11 mouse cellular contexts compared by ENCODE assay signal in the genomic region with DNA sequence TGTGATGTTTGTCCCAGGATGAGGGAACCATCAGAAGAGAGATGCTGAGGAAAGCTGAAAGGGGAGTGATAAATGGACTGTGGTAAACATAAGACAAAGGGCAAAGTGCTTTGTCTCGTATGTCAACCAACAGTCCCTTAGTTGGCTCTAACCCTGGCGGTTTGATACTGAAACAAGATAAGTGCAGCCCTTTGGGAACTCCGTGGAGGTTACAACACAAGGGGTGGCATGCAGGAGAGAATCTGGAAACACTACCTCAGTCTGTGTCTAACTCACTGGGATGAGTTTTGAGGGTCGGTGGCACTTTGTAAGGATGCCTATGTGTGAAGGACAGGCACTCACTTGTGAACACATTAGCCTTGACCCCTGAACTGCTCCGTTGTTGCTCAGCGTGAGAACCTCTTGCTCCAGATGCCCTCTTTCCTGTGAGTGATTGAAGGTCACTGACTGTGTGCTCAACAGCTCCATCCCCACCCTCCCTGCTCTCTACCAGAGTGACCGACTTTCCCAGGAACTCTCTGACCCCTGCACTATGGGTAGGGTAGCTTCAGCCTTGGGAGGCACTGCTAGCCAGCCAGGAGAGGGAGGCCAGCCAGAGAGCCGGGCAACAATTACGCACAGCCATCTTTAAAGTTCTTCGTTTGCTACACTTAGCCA.
DNase-seq lines count a peak whose midpoint lies in the region; ATAC-seq and TF ChIP-seq lines count a peak whose summit lies in the region.
"Had no signal": no experiment of that assay in that cellular context is flagged by ENCODE, and none has a peak within 500 bp of the region (broad histone marks: within the 10 kb centered on the region; RNA-seq: fewer than 3 reads in every experiment).

No protein-coding gene starts in this region.

- H3K27ac ChIP-seq in forebrain, embryonic 13.5 days, result no peak overlapping the region
- no peak overlapping the region for H3K27ac ChIP-seq in forebrain, embryonic 16.5 days (ENCODE audit: low read length)
- H3K27ac ChIP-seq in stomach, embryonic 15.5 days, result no peak overlapping the region
- no peak overlapping the region for H3K27ac ChIP-seq in stomach, postnatal 0 days (replicated peaks)
- peak overlapping the region; percentile 47 for H3K27ac ChIP-seq in liver, adult 2 months (replicated peaks; ENCODE audit: insufficient read depth, low read depth, low read length)
- H3K27ac ChIP-seq: limb, embryonic 15.5 days had no signal

- no peaks in the 10 kb centered on the region for H3K9me3 ChIP-seq in forebrain, embryonic 13.5 days (replicated peaks)
- H3K9me3 ChIP-seq in forebrain, embryonic 16.5 days (ENCODE audit: control insufficient read depth, low read length), result peaks cover 2% of the 10 kb centered on the region; the same call in 1 of the 2 replicates
- H3K9me3 ChIP-seq in stomach, embryonic 15.5 days, result no peaks in the 10 kb centered on the region
- H3K9me3 ChIP-seq in stomach, postnatal 0 days (ENCODE audit: control insufficient read depth, low read length), result peaks cover under 1% of the 10 kb centered on the region; the same call in 1 of the 2 replicates
- H3K9me3 ChIP-seq: limb, embryonic 15.5 days had no signal

- TF ChIP-seq POLR2A in liver, adult 2 months (IDR thresholded peaks at IDR 0.05; ENCODE audit: extremely low read depth, insufficient read depth, low read length), result no peak

- peaks cover 15% of the 10 kb centered on the region; the same call in 1 of the 2 replicates for H3K79me2 ChIP-seq in liver, adult 2 months (ENCODE audit: control insufficient read depth, insufficient read depth, low read length)

- H3K36me3 ChIP-seq in forebrain, embryonic 13.5 days (ENCODE audit: poor library complexity, severe bottlenecking), result peaks cover 11% of the 10 kb centered on the region; the same call in 1 of the 2 replicates
- no peaks in the 10 kb centered on the region for H3K36me3 ChIP-seq in forebrain, embryonic 16.5 days (ENCODE audit: control insufficient read depth, insufficient read depth)
- 0 out of 2 replicates have a peak, but pooled peaks cover 2% of the 10 kb centered on the region for H3K36me3 ChIP-seq in stomach, embryonic 15.5 days
- no peaks in the 10 kb centered on the region for H3K36me3 ChIP-seq in stomach, postnatal 0 days (ENCODE audit: control insufficient read depth, insufficient read depth, low read length)
- peaks cover 2% of the 10 kb centered on the region; the same call in 1 of the 2 replicates for H3K36me3 ChIP-seq in liver, adult 2 months (ENCODE audit: control insufficient read depth, insufficient read depth, low read length)

- TF ChIP-seq EP300 in stomach, postnatal 0 days (optimal IDR thresholded peaks at IDR 0.05), result no peak

- DNase-seq in stomach, postnatal 0 days (ENCODE audit: low spot score), result no peak
- DNase-seq in liver, adult 2 months (ENCODE audit: extremely low read depth, low read depth, low spot score), result peak; percentile 96
- peak; percentile 80 for DNase-seq in yolk sac, embryonic 10.5 days (ENCODE audit: low spot score)
- no peak for DNase-seq in right cerebral cortex, postnatal 14 days
- DNase-seq in left cerebral cortex, adult 9 months (ENCODE audit: low spot score in 2 of 2), result no peak
- DNase-seq: heart, adult 11 months had no signal

- no peak overlapping the region for H3K4me2 ChIP-seq in forebrain, embryonic 13.5 days
- H3K4me2 ChIP-seq in forebrain, embryonic 16.5 days (ENCODE audit: low read length), result no peak overlapping the region
- H3K4me2 ChIP-seq in stomach, embryonic 15.5 days, result no peak overlapping the region
- H3K4me2 ChIP-seq in stomach, postnatal 0 days (replicated peaks; ENCODE audit: low read depth), result no peak overlapping the region
- H3K4me2 ChIP-seq: limb, embryonic 15.5 days had no signal

- 0 out of 2 replicates have a peak, but pooled peaks have one; percentile 19 for ATAC-seq in forebrain, embryonic 13.5 days
- ATAC-seq in forebrain, embryonic 16.5 days, result no peak
- ATAC-seq in stomach, embryonic 15.5 days (ENCODE audit: insufficient read depth, low FRiP score, low read depth), result peak; percentile 67
- ATAC-seq in stomach, postnatal 0 days (ENCODE audit: low FRiP score, low TSS enrichment), result no peak

- H3K9ac ChIP-seq in forebrain, embryonic 13.5 days, result no peak overlapping the region
- no peak overlapping the region for H3K9ac ChIP-seq in forebrain, embryonic 16.5 days (replicated peaks; ENCODE audit: low read depth, low read length)
- no peak overlapping the region for H3K9ac ChIP-seq in stomach, embryonic 15.5 days
- no peak overlapping the region for H3K9ac ChIP-seq in stomach, postnatal 0 days (ENCODE audit: low read length)
- no peak overlapping the region for H3K9ac ChIP-seq in liver, adult 2 months (ENCODE audit: low read depth, low read length)
- H3K9ac ChIP-seq: limb, embryonic 15.5 days had no signal

- no peak overlapping the region for H3K4me3 ChIP-seq in forebrain, embryonic 13.5 days
- no peak overlapping the region for H3K4me3 ChIP-seq in forebrain, embryonic 16.5 days (replicated peaks; ENCODE audit: low read length)
- H3K4me3 ChIP-seq in stomach, embryonic 15.5 days (replicated peaks), result no peak overlapping the region
- no peak overlapping the region for H3K4me3 ChIP-seq in stomach, postnatal 0 days (ENCODE audit: low read depth, low read length)
- H3K4me3 ChIP-seq in liver, adult 2 months (ENCODE audit: insufficient read depth, low read depth, low read length), result no peak overlapping the region
- H3K4me3 ChIP-seq: erythroblast, embryonic 14.5 days; limb, embryonic 15.5 days had no signal

- WGBS in forebrain, embryonic 13.5 days, result 74% methylated on average over 10 of the region's 10 CpGs
- 80% methylated on average over 10 of the region's 10 CpGs for WGBS in forebrain, embryonic 16.5 days
- WGBS in stomach, embryonic 15.5 days, result 28% methylated on average over 10 of the region's 10 CpGs
- 36% methylated on average over 10 of the region's 10 CpGs for WGBS in stomach, postnatal 0 days
- 10% methylated on average over 10 of the region's 10 CpGs for WGBS in liver, adult 2 months

- no peaks in the 10 kb centered on the region for H3K27me3 ChIP-seq in forebrain, embryonic 13.5 days
- H3K27me3 ChIP-seq in forebrain, embryonic 16.5 days (replicated peaks; ENCODE audit: control insufficient read depth, insufficient read depth, low read length), result no peaks in the 10 kb centered on the region
- H3K27me3 ChIP-seq in stomach, embryonic 15.5 days (replicated peaks), result no peaks in the 10 kb centered on the region
- no peaks in the 10 kb centered on the region for H3K27me3 ChIP-seq in stomach, postnatal 0 days (ENCODE audit: control insufficient read depth, insufficient read depth, low read length)
- no peaks in the 10 kb centered on the region for H3K27me3 ChIP-seq in liver, adult 2 months (ENCODE audit: control insufficient read depth, insufficient read depth, low read length)
- H3K27me3 ChIP-seq: limb, embryonic 15.5 days had no signal

- no peaks in the 10 kb centered on the region for H3K4me1 ChIP-seq in forebrain, embryonic 13.5 days
- H3K4me1 ChIP-seq in forebrain, embryonic 16.5 days (replicated peaks; ENCODE audit: control insufficient read depth, insufficient read depth, low read length), result no peaks in the 10 kb centered on the region
- no peaks in the 10 kb centered on the region for H3K4me1 ChIP-seq in stomach, embryonic 15.5 days
- H3K4me1 ChIP-seq in stomach, postnatal 0 days (replicated peaks; ENCODE audit: control insufficient read depth, insufficient read depth), result peaks cover 2% of the 10 kb centered on the region
- H3K4me1 ChIP-seq in liver, adult 2 months (ENCODE audit: control insufficient read depth, insufficient read depth, low read length), result peaks cover 16% of the 10 kb centered on the region

- no peak for TF ChIP-seq CTCF in stomach, postnatal 0 days (IDR thresholded peaks at IDR 0.05; ENCODE audit: low read depth)
- peak; percentile 23 for TF ChIP-seq CTCF in liver, adult 2 months (IDR thresholded peaks at IDR 0.05; ENCODE audit: low read depth, low read length)

Comparison
In these comparisons a context has a peak if more than half of its experiments do, and no peak if none do; other contexts are left out.
1. ATAC-seq: peak in forebrain, embryonic 13.5 days (single experiment) and stomach, embryonic 15.5 days (single experiment); none in forebrain, embryonic 16.5 days (single experiment) and stomach, postnatal 0 days (single experiment).
2. DNase-seq: peak in liver, adult 2 months (single experiment) and yolk sac, embryonic 10.5 days (single experiment); none in stomach, postnatal 0 days (single experiment), right cerebral cortex, postnatal 14 days (single experiment) and left cerebral cortex, adult 9 months (0 of 2).